ENCODE assay signal across 10 mouse cellular contexts in the genomic region with DNA sequence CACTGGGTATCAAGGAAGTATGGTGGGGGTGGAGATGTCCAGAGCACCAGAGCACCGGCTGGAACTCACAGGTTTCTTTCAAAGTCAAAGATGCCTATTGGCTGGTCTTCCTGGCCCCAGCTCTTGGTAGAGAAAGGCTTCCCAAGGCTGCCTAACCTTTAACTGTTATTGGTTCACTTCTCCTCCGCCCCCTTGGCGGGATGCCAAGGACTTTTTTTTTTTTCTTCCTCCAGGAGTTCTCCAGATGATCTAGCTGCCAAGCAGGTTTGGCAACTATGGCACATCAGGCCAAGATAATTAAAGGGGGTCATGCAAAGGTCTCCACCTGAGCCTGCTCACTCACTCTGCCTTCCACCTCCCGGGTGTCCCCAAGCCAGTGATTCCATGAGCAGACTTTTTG.
DNase-seq lines count a peak whose midpoint lies in the region; ATAC-seq and TF ChIP-seq lines count a peak whose summit lies in the region.
"Had no signal": no experiment of that assay in that cellular context is flagged by ENCODE, and none has a peak within 500 bp of the region (broad histone marks: within the 10 kb centered on the region; RNA-seq: fewer than 3 reads in every experiment).

No protein-coding gene starts in this region.

- DNase-seq in liver, adult 2 months (ENCODE audit: extremely low read depth, low read depth, low spot score) = peak; percentile 91
- peak; percentile 65 for DNase-seq in embryonic facial prominence, embryonic 11.5 days (ENCODE audit: low spot score)
- DNase-seq in large intestine, adult 2 months (ENCODE audit: low read depth, low spot score) = peak; percentile 97
- peak; percentile 96 for DNase-seq in stomach, postnatal 0 days (ENCODE audit: low spot score)
- no peak for DNase-seq in T-cell, adult 2 months (ENCODE audit: low spot score)
- DNase-seq in retina, postnatal 1 day = no peak
- DNase-seq in right cerebral cortex, postnatal 36 days (ENCODE audit: low spot score in 2 of 2) = no peak
- DNase-seq: liver, embryonic 13.5 days; spleen, adult 18-20 months had no signal

- WGBS in liver, adult 2 months = 36% methylated on average over 4 of the region's 4 CpGs
- WGBS in liver, embryonic 12.5 days (ENCODE audit: insufficient replicate concordance) = 52% methylated on average over 4 of the region's 4 CpGs
- 53% methylated on average over 4 of the region's 4 CpGs for WGBS in embryonic facial prominence, embryonic 11.5 days
- WGBS in large intestine, adult 2 months = 21% methylated on average over 4 of the region's 4 CpGs
- WGBS in stomach, postnatal 0 days = 48% methylated on average over 4 of the region's 4 CpGs

- no peaks in the 10 kb centered on the region for H3K36me3 ChIP-seq in liver, adult 2 months (ENCODE audit: control insufficient read depth, insufficient read depth, low read length)
- H3K36me3 ChIP-seq in liver, embryonic 12.5 days = no peaks in the 10 kb centered on the region
- no peaks in the 10 kb centered on the region for H3K36me3 ChIP-seq in embryonic facial prominence, embryonic 11.5 days (replicated peaks; ENCODE audit: control insufficient read depth, insufficient read depth, low read depth, low read length)
- H3K36me3 ChIP-seq in stomach, postnatal 0 days (ENCODE audit: control insufficient read depth, insufficient read depth, low read length) = no peaks in the 10 kb centered on the region
- H3K36me3 ChIP-seq: liver, embryonic 13.5 days had no signal

- no peak for TF ChIP-seq CTCF in liver, adult 2 months (IDR thresholded peaks at IDR 0.05; ENCODE audit: low read depth, low read length)
- TF ChIP-seq CTCF in stomach, postnatal 0 days (IDR thresholded peaks at IDR 0.05; ENCODE audit: low read depth) = no peak

- H3K9me3 ChIP-seq in liver, embryonic 12.5 days (replicated peaks) = no peaks in the 10 kb centered on the region
- no peaks in the 10 kb centered on the region for H3K9me3 ChIP-seq in embryonic facial prominence, embryonic 11.5 days (replicated peaks; ENCODE audit: control insufficient read depth, low read length)
- no peaks in the 10 kb centered on the region for H3K9me3 ChIP-seq in stomach, postnatal 0 days (ENCODE audit: control insufficient read depth, low read length)
- H3K9me3 ChIP-seq: liver, embryonic 13.5 days had no signal

- TF ChIP-seq POLR2A in liver, adult 2 months (IDR thresholded peaks at IDR 0.05; ENCODE audit: extremely low read depth, insufficient read depth, low read length) = no peak

- no peak for ATAC-seq in liver, embryonic 12.5 days
- no peak for ATAC-seq in embryonic facial prominence, embryonic 11.5 days (replicated peaks; ENCODE audit: insufficient number of reproducible peaks, low FRiP score, low TSS enrichment, low read depth)
- peak; percentile 90 for ATAC-seq in stomach, postnatal 0 days (ENCODE audit: low FRiP score, low TSS enrichment)

- no peak overlapping the region for H3K9ac ChIP-seq in liver, adult 2 months (ENCODE audit: low read depth, low read length)
- H3K9ac ChIP-seq in liver, embryonic 12.5 days = no peak overlapping the region
- H3K9ac ChIP-seq in embryonic facial prominence, embryonic 11.5 days (replicated peaks; ENCODE audit: low read length) = no peak overlapping the region
- no peak overlapping the region for H3K9ac ChIP-seq in stomach, postnatal 0 days (ENCODE audit: low read length)
- H3K9ac ChIP-seq: liver, embryonic 13.5 days had no signal

- no peaks in the 10 kb centered on the region for H3K79me2 ChIP-seq in liver, adult 2 months (ENCODE audit: control insufficient read depth, insufficient read depth, low read length)

- TF ChIP-seq EP300 in stomach, postnatal 0 days (optimal IDR thresholded peaks at IDR 0.05) = peak; percentile 81

- H3K27ac ChIP-seq in liver, adult 2 months (replicated peaks; ENCODE audit: insufficient read depth, low read depth, low read length) = peak overlapping the region; percentile 84
- no peak overlapping the region for H3K27ac ChIP-seq in liver, embryonic 12.5 days
- H3K27ac ChIP-seq in embryonic facial prominence, embryonic 11.5 days (replicated peaks; ENCODE audit: low read depth, low read length) = no peak overlapping the region
- peak overlapping the region; percentile 90 for H3K27ac ChIP-seq in stomach, postnatal 0 days (replicated peaks)
- H3K27ac ChIP-seq: liver, embryonic 13.5 days had no signal

- no peaks in the 10 kb centered on the region for H3K27me3 ChIP-seq in liver, adult 2 months (ENCODE audit: control insufficient read depth, insufficient read depth, low read length)
- H3K27me3 ChIP-seq in liver, embryonic 12.5 days (replicated peaks) = no peaks in the 10 kb centered on the region
- H3K27me3 ChIP-seq in embryonic facial prominence, embryonic 11.5 days (ENCODE audit: control insufficient read depth, insufficient read depth, low read length) = no peaks in the 10 kb centered on the region
- H3K27me3 ChIP-seq in stomach, postnatal 0 days (ENCODE audit: control insufficient read depth, insufficient read depth, low read length) = no peaks in the 10 kb centered on the region
- H3K27me3 ChIP-seq: liver, embryonic 13.5 days had no signal

- no peak overlapping the region for H3K4me2 ChIP-seq in liver, embryonic 12.5 days
- no peak overlapping the region for H3K4me2 ChIP-seq in embryonic facial prominence, embryonic 11.5 days (ENCODE audit: low read depth, low read length)
- 0 out of 2 replicates have a peak overlapping the region, but pooled peaks have one; percentile 18 for H3K4me2 ChIP-seq in stomach, postnatal 0 days (replicated peaks; ENCODE audit: low read depth)
- H3K4me2 ChIP-seq: liver, embryonic 13.5 days had no signal

- peaks cover 5% of the 10 kb centered on the region for H3K4me1 ChIP-seq in liver, adult 2 months (ENCODE audit: control insufficient read depth, insufficient read depth, low read length)
- no peaks in the 10 kb centered on the region for H3K4me1 ChIP-seq in liver, embryonic 12.5 days
- no peaks in the 10 kb centered on the region for H3K4me1 ChIP-seq in embryonic facial prominence, embryonic 11.5 days (ENCODE audit: control insufficient read depth, insufficient read depth, low read length)
- no peaks in the 10 kb centered on the region for H3K4me1 ChIP-seq in stomach, postnatal 0 days (replicated peaks; ENCODE audit: control insufficient read depth, insufficient read depth)
- H3K4me1 ChIP-seq: liver, embryonic 13.5 days had no signal

- no peak overlapping the region for H3K4me3 ChIP-seq in liver, adult 2 months (ENCODE audit: insufficient read depth, low read depth, low read length)
- no peak overlapping the region for H3K4me3 ChIP-seq in liver, embryonic 12.5 days
- no peak overlapping the region for H3K4me3 ChIP-seq in embryonic facial prominence, embryonic 11.5 days (ENCODE audit: low read depth, low read length)
- H3K4me3 ChIP-seq in stomach, postnatal 0 days (ENCODE audit: low read depth, low read length) = no peak overlapping the region
- H3K4me3 ChIP-seq: liver, embryonic 13.5 days had no signal

Comparison
In these comparisons a context has a peak if more than half of its experiments do, and no peak if none do; other contexts are left out.
1. H3K27ac ChIP-seq: peak in liver, adult 2 months (single experiment) and stomach, postnatal 0 days (single experiment); none in liver, embryonic 12.5 days (single experiment) and embryonic facial prominence, embryonic 11.5 days (single experiment).
2. DNase-seq: peak in liver, adult 2 months (single experiment), embryonic facial prominence, embryonic 11.5 days (single experiment), large intestine, adult 2 months (single experiment) and stomach, postnatal 0 days (single experiment); none in T-cell, adult 2 months (single experiment), retina, postnatal 1 day (single experiment) and right cerebral cortex, postnatal 36 days (0 of 2).